Mouse (Mus musculus): ENCODE data around the gene Crtc1. TPM values are rescaled to one million over a fixed set of nuclear protein-coding genes. Genes with fewer than 3 reads are reported as not detected.

The Crtc1 gene
- total RNA-seq, 2 experiments from 2014 or later = 16.4 to 20.8 TPM

DNA sequence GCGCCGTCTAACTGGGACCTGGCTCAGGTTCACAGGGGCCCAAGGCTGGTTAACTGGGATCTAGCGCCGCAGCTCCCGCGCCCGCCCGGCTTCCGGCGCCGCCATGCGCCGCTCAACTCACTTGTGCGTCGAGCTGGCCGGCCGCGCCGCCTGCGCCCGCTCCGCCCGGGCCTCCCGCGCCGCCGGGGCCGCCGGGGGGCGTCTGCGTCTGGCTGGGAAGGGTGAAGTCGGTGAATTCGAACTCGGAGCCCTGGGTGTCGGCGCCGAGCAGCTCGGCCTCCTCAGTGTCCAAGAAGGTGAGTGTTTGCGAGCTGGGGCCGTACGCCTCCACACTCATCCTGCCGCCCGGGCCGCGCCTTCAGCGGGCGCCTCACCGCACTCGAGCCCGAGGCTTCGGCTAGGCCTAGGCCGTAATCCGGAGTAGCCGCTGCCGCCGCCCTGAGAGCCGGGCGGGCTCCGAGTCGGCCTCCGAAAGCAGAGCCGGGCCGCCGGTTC lies 86.7 kb downstream of the Crtc1 start:
- DNase-seq (ENCODE audit: low spot score in 2 of 2) = no peak

DNA sequence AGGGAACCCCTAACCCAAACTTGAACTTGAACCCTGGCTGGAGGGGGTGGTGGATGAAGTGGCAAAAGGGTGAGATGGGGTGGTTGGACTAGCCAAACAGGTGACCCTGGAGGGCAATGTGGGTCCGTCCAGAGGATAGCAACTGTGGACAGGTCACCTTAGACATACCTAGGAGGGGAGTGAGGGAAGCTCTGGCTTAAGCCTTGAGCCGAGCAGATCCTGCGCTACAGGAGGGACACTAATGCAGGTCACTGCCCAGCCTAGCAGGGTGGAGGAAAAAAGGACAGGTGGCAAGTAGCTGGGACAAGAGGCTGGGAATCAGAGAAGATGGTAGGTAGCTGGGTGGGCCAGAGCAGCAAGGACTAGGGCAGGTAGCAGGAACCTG lies 87.4 kb downstream of the Crtc1 start:
- DNase-seq (ENCODE audit: low spot score in 2 of 2) = no peak

DNA sequence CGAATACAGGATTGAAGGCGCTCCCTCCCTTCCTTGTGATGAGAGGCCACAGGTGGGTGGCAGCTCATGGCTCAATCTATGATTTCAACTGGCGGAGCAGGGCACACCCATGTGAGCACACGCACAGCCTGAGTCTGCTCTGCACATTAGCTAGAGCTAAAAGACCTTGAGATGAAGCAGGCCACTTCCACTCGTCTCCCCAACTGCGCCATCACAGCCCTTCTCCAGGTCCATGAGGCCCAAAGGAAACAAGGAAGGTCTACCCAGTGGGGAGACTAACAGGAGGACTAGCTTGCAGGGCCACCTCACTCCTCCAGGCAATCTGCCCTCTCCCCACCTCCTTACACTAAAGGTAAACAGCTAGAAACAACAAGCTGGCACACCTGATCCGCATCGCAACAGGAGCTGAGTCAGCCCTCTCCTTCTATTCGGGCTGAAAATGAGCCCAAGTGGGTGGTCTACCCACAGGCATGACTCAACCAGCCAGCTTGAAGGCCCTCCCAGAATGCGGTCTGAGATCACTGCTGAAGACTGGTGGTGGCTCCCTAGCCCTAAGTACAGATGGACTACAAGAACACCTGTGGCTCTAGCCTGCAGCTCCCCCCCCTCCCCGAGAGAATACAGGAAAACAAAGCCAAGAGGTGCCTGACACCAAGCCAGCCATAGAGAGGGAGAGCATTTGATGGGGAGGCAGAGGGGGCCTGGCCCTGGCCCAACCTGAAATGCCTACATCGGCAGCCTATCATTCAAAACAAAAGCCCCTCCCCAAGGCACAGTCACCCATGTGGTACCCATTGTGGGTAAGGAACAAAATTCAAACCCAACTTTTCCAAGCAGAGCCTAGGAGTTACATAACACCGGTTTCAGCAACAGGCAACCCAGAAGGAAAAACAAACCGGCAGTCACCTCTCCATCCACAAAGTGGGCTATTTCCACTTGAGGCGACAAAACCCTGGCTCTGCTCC lies 88.1 kb downstream of the Crtc1 start:
- no peak for DNase-seq (ENCODE audit: low spot score in 2 of 2)

DNA sequence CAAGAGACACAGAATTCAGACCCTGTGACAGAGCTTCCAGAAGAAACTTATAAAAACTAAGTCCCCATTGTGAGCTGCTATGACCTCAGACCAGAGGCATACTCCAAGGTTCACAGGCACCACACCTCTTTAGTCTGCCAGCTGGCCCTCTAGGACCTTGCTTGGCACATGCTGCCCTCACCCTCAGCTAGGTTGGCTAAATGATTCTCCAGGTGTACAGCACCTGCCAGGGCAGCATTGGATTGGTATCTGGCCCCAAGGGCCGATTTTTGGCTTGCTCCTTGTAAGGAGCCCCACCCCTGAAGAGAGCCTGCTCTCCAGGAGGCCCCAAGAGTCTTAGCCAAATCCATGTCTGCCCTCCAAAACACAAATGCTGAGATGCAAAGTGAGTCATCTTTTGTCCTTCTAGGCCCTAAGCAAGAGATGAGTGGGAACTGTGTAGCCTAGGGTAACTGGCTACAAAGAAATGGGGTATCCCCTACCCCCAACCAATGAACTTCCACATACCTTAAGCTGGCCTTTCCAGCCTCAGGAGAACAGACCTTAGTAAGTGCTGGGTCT lies 91.4 kb downstream of the Crtc1 start:
- no peak for DNase-seq (ENCODE audit: low spot score in 2 of 2)

DNA sequence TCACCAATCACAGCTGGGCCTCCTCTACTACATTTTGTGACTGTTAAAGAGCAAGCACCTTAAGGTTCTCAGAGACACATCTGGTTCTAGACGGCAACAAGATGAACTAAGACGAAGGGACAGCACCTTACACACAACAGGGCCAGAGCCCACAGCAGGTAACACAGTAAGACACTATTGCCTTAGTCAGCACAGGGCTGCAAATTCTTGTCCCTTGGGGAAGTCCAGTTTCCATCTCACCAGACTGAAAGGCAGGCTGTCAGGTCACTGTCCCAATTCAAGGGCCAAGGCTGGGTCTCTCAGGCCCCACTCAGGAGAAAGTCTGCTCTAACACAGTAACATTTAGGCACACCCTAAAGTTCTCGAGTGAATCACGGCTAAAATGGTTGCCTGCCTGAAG lies 91.9 kb downstream of the Crtc1 start:
- no peak for DNase-seq (ENCODE audit: low spot score in 2 of 2)

DNA sequence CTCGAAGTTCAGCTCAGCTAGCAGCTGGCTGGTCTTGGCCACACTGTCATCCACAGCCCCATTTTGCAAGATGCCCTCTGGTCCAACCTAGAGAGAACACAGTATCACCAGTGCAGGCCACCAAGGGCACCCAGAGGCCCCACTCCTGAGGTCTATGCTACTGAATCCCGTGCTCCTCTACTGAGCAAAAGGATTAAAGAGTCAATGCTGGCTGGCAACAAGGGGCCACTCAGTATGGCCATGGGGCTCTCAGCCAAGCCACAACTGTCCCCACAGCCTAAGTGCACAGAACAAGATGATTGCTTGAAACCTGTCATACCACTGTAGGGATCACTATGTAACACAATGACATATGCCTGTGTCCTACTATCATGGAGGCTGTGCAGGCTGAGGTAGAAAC lies 95.1 kb downstream of the Crtc1 start:
- no peak for DNase-seq (ENCODE audit: low spot score in 2 of 2)

DNA sequence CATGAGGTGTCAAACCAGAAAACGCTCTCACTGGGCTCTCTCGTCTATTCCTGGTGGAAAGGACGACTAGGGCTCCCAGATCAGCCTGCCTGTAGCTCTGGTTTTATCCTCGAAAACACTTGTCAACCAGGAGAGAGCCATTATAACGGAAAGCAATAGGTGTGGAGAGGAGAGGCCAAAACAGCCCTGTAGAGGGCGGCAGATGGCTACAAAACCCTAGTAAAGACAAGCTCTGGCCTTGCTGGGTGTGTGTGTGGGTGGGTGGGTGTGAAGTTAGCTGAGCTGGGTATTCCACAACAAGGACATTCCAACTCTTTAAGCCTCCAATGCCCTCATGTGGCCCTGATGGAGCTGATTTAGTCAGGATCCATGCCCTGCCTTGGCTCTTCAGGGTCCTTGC lies 95.7 kb downstream of the Crtc1 start:
- no peak for DNase-seq (ENCODE audit: low spot score in 2 of 2)

DNA sequence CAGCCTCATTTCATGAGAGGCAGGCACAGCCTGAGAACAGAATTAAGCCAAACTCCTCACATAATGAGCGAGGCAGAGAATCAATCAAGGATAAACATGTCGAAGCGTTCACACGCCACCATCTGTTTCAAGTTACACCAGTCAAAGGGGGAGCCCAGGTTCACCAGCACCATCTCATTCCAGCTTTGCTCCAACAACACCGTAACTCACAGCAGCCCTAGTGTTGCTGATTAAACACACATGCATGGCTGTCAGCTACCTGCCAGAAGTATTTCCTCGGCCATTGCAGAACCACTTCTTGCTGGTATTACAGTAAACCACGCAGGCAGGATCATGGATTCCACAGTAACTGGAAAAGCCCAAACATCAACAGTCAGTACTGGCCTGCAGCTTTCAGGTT lies 96.3 kb downstream of the Crtc1 start:
- DNase-seq (ENCODE audit: low spot score in 2 of 2) = no peak

DNA sequence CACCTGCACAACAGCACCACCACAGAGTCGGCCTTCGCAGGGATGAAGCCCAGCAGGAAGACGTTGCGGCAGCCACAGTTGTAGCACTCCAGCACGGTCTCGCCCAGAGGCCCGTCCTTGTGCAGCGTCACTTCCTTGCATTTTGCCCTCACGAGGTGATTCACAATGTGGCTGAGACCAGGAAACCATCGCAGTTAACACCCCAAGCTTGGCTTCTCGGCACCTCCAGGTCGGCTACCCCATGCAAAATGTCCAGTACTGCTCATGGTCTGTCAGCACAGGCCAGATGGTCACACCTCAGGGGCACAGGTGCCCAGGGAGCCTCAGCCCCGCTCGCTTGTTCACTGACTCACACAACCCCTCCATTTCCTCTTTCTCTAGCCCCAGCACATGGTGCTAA lies 97.4 kb downstream of the Crtc1 start:
- no peak for DNase-seq (ENCODE audit: low spot score in 2 of 2)

DNA sequence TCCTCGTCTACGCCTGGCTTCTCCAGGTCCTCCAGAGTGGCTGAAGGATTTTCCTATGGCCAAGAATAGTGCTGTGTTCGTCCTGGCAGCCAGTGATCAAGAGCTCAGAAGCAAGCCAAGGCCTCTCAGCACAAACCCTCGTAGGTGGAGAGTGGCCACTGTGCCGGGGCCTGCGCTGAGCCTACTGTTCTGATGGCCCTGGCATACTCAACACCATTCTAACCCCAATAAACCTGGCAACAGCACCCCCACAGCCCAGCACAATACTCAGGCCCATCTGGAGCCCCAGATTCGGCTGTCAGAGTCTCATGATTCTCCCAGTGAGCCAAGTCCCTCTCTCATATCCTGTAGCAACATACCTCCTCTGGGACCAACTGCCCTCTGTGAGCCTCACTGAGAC lies 98.7 kb downstream of the Crtc1 start:
- DNase-seq (ENCODE audit: low spot score in 2 of 2) = no peak

DNA sequence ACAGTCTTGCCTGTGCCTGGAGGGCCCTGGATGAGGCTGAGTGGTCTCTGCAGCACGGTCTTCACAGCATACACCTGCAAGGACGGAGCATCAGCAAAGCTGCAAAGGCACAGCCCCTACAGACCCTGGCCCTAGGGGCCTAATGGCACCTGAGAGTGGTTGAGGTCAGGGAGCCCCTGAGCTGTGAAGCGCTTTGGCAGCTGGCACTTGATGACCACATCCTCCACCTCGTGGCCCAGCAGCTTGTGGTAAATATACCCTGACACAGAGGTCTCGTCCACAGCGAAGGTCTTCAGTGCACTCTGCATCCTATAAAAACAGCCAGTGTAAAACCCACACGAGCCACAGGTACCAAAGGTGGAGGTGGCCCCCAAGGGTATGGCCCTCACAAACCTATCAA lies 100.4 kb downstream of the Crtc1 start:
- DNase-seq (ENCODE audit: low spot score in 2 of 2) = no peak

DNA sequence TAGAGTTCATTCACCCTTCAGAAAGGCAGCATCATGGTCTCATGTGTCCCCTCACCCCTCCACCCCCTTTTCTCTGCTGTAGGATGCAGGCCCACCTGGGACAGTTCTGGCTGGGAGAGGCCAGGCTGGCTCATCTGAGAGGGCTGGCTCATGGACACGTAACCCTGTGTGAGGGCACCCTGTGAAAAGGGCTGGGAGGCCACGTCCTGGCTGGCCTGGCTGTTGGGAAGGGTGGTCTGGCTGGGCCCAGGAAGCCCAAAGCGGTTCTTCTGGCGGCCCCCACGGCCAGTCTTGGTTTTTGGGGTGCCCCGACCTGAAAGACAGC lies 106.5 kb downstream of the Crtc1 start:
- DNase-seq (ENCODE audit: low spot score in 2 of 2) = no peak

Other genes starting within 250 kb of the Crtc1 start
- gene Slc25a42, start 227.3 kb downstream of the Crtc1 start, total RNA-seq (2021) = 10 to 100 TPM; 26.2 to 27.9 TPM
- gene Sugp2, start 205.4 kb downstream of the Crtc1 start, total RNA-seq (2021) = 10 to 100 TPM; 49.1 to 52.6 TPM
- gene Armc6, start 205.1 kb downstream of the Crtc1 start, total RNA-seq (2021) = 10 to 100 TPM; 16.1 to 16.4 TPM
- gene Homer3, start 156.8 kb downstream of the Crtc1 start, total RNA-seq (2021) = 10 to 100 TPM; 23.2 to 24.3 TPM
- 10 to 100 TPM; 42.8 to 42.9 TPM for gene Ddx49, start 137.1 kb downstream of the Crtc1 start, total RNA-seq (2021)
- gene Cope, start 137.1 kb downstream of the Crtc1 start, total RNA-seq (2021) = 100 to 1,000 TPM; 168 to 177 TPM
- gene Cers1, start 123.8 kb downstream of the Crtc1 start, total RNA-seq (2021) = 10 to 100 TPM; 23.1 to 24.4 TPM
- 1 to 10 TPM; 3.5 to 4.0 TPM for gene Gdf1, start 109.8 kb downstream of the Crtc1 start, total RNA-seq (2021)
- gene Upf1, start 86.3 kb downstream of the Crtc1 start, total RNA-seq (2021) = 10 to 100 TPM; 45.0 to 47.9 TPM
- gene Comp, start 66.0 kb downstream of the Crtc1 start, total RNA-seq (2021) = 1 to 10 TPM; 4.6 to 9.3 TPM
- 1 to 10 TPM; 8.1 to 10.0 TPM for gene Klhl26, start 37.4 kb upstream of the Crtc1 start, total RNA-seq (2021)
- not detected for gene Tmem59l, start 47.8 kb upstream of the Crtc1 start, total RNA-seq (2021)
- 1 to 10 TPM; 3.7 to 4.7 TPM for gene Crlf1, start 53.6 kb upstream of the Crtc1 start, total RNA-seq (2021)
- gene Rex1bd, start 67.2 kb upstream of the Crtc1 start, total RNA-seq (2021) = 100 to 1,000 TPM; 118 to 119 TPM
- gene Uba52, start 71.2 kb upstream of the Crtc1 start, total RNA-seq (2021) = 1,000 to 10,000 TPM; 1,604 to 1,674 TPM
- 100 to 1,000 TPM; 162 to 184 TPM for gene Fkbp8, start 88.1 kb upstream of the Crtc1 start, total RNA-seq (2021)
- 10 to 100 TPM; 57.6 to 60.7 TPM for gene Kxd1, start 88.4 kb upstream of the Crtc1 start, total RNA-seq (2021)
- 10 to 100 TPM; 16.1 to 18.2 TPM for gene Ell, start 99.9 kb upstream of the Crtc1 start, total RNA-seq (2021)
- gene Isyna1, start 154.8 kb upstream of the Crtc1 start, total RNA-seq (2021) = 10 to 100 TPM; 22.8 to 31.3 TPM
- gene Ssbp4, start 169.3 kb upstream of the Crtc1 start, total RNA-seq (2021) = 10 to 100 TPM; 49.6 to 60.7 TPM
- 1 to 10 TPM; 2.5 to 3.2 TPM for gene Lrrc25, start 176.6 kb upstream of the Crtc1 start, total RNA-seq (2021)
- gene Gdf15, start 192.9 kb upstream of the Crtc1 start, total RNA-seq (2021) = under 1 TPM; 0.32 to 0.39 TPM
- gene Pgpep1, start 220.8 kb upstream of the Crtc1 start, total RNA-seq (2021) = 10 to 100 TPM; 41.4 to 47.0 TPM
- gene Lsm4, start 233.7 kb upstream of the Crtc1 start, total RNA-seq (2021) = 10 to 100 TPM; 70.1 to 84.7 TPM

Measured in gastrocnemius, postnatal 4 days (tissue).